Mouse (Mus musculus) Muller cell, postnatal 12 days (primary cell): Measurements from ENCODE around the gene Sh3rf1.
A peak's percentile ranks its signal among the peaks of the same experiment; 100 is the strongest.

Source experiments
- DNase-seq: peaks from one replicate; pipeline ENCODE4 v3.0.0-alpha.2; 2015; ENCODE audit errors: inconsistent ontology term

The Sh3rf1 gene

GRCm38 (mm10) chr8:61425125-61425524, 201.5 kb downstream of the Sh3rf1 start:
- DNase-seq: no peak

DNA sequence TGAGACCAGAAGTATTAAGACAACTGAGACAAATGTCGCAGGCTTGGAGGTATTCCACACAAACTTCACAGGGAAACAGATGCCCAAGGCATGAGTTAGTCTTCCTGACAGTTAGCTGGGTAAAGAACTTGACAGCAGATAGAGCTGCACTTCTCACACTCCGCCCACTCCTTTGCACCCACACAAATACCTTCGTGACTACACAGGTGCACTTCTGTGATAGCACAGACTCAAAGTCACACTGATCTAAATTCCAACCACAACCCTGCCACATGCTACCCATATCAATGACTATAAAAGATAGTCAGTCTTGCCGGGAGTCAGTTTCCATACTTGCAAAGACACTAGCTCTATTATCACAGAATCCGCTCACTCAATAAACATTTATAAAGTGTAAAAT, 202.4 kb downstream of the Sh3rf1 start:
- no peak for DNase-seq

DNA sequence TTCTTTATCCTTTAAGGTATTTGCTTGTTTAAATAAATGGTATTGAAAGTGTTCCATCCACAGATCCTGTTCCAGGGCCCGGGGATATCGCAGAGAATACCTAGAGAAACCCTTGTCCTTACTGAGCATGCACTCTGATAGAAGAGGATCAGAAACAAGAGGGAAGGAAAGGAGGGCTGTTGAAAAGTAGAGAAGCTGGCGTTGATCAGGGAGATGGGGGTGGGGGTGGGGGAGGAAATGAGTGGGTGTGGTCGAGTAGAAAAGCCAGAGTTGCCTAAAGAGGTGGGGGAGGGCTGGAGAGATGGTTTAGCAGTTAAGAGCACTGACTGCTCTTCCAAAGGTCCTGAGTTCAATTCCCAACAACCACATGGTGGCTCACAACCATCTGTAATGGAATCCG, 203.0 kb downstream of the Sh3rf1 start:
- no peak for DNase-seq

- DNase-seq: no peak
Observed at GRCm38 (mm10) chr8:61427916-61428681, 204.4 kb downstream of the Sh3rf1 start.

DNA sequence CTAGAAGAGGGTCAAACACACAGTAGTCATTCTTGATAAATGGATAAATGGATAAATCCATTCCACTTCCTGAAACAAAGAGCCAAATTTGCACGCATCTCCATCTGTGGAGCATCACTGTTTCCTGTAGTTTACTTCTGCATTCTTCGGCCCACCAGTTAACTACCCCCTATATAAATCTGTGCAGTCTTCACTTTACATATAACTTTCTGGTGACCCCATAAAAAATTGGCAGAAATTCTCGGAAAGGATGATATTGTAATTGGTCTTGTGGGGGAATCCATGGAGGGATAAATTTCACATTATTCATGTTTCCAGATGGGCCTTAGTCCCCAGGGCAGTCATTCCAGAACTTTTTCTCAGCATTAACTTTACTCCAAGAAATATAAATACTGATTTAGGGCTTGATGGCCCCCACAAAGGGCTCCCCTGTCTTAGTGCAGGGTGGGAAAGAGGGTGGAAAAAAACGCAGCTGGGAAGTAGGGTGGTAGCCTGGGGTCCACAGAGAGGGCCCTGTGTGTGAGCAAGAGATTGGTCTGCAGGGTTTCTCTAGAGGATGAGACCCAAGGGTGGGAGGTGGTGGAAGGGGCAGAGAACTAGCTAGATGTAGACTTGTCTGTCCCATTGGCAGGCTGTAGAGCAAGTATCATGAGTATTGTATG, 205.3 kb downstream of the Sh3rf1 start:
- no peak for DNase-seq

DNA sequence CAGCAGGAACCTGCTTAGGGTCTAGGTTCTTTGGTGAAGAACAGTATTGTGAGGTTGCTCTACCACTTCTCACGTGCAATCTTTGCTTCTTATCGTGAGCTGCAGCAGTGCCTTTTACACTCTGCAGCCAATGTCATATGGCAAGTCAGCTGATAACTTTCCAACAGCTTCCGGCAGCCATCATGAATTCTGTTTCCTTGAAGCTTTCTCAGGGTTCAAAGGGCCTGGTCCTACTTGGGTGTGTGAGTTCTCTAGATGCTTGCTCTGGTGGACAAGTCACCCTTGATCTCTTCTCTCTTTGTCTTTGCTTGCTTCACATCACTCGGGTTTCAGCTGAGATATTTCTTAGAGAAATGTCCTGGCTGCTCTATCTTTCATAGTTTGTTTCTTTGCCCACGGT, 211.8 kb downstream of the Sh3rf1 start:
- DNase-seq: no peak

DNA sequence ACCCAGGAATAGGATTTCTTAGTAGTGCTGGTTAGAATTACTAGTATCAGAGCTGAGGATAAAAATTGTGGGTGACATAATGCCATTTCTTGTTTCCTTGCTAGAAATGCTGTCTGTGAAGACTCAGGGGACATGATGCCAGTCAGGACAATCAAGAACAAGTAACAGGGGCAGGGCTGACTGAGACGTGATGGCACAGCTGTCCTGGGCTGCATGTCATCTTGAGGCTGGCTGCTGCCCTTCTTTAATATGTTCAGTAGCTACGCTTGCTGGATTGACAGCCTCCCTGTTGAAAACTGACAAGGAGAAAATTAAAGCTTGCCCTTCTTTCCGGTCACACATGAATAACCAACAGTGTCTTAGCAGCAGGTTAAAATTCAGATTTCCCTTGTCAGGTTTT, 212.5 kb downstream of the Sh3rf1 start:
- no peak for DNase-seq

- DNase-seq: no peak
Observed at GRCm38 (mm10) chr8:61436586-61437304, 213.1 kb downstream of the Sh3rf1 start.

- DNase-seq: no peak
Observed at GRCm38 (mm10) chr8:61437305-61437605, 213.6 kb downstream of the Sh3rf1 start.

- DNase-seq: peak; percentile 46
Observed at GRCm38 (mm10) chr8:61442988-61443387, 219.3 kb downstream of the Sh3rf1 start.

DNA sequence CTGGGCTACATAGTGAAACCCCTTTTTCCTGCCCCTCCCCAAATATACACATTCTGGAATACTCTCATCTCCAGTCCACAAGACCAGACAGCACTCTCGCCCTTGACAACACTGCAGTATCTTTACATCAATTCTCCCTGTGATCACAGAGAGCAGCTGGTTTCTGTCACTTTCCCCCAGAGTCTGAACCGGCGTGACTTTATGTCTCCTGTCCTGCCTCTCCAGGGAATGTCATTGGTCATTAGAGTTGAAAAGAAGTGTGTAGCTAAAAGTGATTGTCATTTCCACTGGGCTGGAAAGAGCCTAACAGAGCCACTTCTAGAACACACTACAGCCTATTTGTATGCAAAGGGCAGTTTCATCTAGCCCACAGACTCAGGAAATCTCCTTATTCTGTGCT, 220.7 kb downstream of the Sh3rf1 start:
- no peak for DNase-seq
